Mouse (Mus musculus) hematopoietic stem cell, adult 5-6 weeks (primary cell): ENCODE data around the gene Cul4a. TPM values are rescaled to one million over a fixed set of nuclear protein-coding genes. Genes with fewer than 3 reads are reported as not detected.
"Not testable (repeated sequence)": the region's sequence is repeated elsewhere in the genome, so short reads cannot be mapped to it uniquely, and the experiment has no call there.

Experiments used
- ATAC-seq, 2 experiments: fragments of 125-278 bp in 1 of 2; replicated peaks in 1 of 2; 2 replicates each; pipeline ENCODE4 v1.8.0; 2016 to 2017; ENCODE audit warnings: inconsistent platforms in 2 of 2, mild to moderate bottlenecking in 2 of 2, moderate number of reproducible peaks in 2 of 2, low read depth in 1 of 2, moderate TSS enrichment in 1 of 2; ENCODE audit not compliant: low FRiP score in 2 of 2, poor library complexity in 2 of 2, severe bottlenecking in 2 of 2, insufficient read depth in 1 of 2, low TSS enrichment in 1 of 2
- total RNA-seq: library from RNA; stranded (forward); fragments of 172-1452, 232-1000 nt; gene quantifications from 2 replicates; pipeline ENCODE4 v1.2.3, GENCODE M21; 2017

The Cul4a gene
- 99.8 and 127 TPM in 2 replicates for total RNA-seq

- peak; percentile 93 to 94 for ATAC-seq
Observed at GRCm38 (mm10) chr8:13105087-13105881, at the start of gene Cul4a, which contains the start of gene Pcid2. Cul4a (plus strand) TSS chr8:13105621. Pcid2 (minus strand) TSS chr8:13105459.

GRCm38 (mm10) chr8:13057351-13057750, 48.1 kb upstream of the Cul4a start:
- ATAC-seq: no peak

DNA sequence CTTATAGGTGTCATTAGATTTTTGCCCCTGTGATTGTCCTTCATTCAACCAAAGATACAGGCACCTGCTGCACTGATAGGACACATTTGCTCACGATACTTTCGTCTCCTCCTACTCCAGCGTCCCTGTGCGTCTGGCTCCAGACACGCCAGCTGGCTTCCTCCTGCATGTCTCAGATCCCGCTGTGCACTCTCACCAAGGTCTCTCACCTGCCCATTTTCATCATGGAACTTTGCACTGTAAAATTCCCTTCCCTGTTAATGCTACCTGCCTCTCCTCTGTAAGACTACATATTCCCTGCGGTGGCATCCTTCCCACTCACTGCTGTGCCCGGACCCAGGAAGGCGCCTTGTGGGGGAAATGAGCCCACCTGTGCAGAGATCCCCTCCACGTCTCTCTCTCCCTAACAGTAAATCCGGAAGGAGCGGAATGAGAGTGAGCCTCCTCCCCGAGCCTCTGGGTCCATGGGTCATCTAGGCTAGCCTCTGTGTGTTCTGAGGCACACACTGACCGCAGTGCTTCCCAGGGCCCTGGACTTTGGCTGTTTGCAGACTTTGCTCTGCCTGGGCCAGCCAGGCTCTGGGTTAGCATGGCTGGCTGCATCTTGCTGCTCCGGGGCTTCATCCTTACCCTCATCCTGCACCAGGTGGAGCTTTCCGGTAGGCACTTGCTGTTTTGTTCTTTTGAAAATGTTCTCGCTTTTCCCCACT, 44.8 kb upstream of the Cul4a start, which contains the start of gene Proz:
TSS of gene Proz (plus strand) at position 474 of the 710 bp plus-strand sequence.
- ATAC-seq: no peak

GRCm38 (mm10) chr8:13063112-13063511, 42.3 kb upstream of the Cul4a start:
- ATAC-seq: no peak

DNA sequence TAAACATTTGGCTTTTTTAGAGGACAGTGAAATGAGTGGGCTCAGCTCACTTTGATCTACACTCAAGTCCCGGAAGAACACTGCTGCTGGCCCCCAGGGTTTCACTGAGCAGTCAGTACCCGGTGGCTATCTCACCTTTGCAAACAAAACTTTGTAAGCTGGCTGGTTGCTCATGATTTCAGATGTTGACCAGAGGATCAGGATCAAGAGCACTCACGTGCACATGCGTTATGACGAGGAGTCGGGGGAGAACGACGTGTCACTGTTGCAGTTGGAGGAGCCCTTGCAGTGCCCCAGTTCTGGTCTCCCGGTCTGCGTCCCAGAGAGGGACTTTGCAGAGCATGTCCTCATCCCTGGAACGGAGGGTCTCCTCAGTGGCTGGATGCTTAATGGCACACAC, 32.2 kb upstream of the Cul4a start:
- no peak for ATAC-seq

- ATAC-seq: peak; percentile 27 to 72; a peak in 1 of 4 replicates
Observed at GRCm38 (mm10) chr8:13075044-13075443, 30.4 kb upstream of the Cul4a start.

- ATAC-seq: not testable (repeated sequence)
Observed at GRCm38 (mm10) chr8:13075579-13075978, 29.8 kb upstream of the Cul4a start.

GRCm38 (mm10) chr8:13077542-13077941, 27.9 kb upstream of the Cul4a start:
- no peak for ATAC-seq

DNA sequence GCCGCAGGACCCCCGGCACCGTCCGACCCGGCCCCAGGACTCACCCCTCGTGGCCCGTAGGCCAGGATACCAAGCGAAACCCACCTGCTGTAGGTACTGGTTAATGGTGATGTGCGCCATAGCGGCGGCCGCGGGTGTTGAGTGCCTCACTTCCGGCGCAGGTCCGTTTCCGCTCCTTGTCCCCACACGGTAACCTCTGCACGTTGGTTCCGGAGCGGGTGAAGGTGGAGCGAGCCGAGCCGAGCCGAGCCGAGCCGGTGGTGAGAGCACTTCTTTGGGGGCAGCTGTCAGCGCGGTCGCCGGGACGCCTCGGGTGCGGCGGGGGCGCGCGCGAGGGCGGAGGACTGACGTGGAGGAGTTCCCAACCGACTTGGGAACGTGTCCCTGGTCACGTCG, 732 bp upstream of the Cul4a start:
- peak; percentile 65 to 73 for ATAC-seq

GRCm38 (mm10) chr8:13105908-13106551, 609 bp downstream of the Cul4a start:
- ATAC-seq: no peak

- no peak for ATAC-seq
Observed at GRCm38 (mm10) chr8:13107990-13108638, 2.7 kb downstream of the Cul4a start.

DNA sequence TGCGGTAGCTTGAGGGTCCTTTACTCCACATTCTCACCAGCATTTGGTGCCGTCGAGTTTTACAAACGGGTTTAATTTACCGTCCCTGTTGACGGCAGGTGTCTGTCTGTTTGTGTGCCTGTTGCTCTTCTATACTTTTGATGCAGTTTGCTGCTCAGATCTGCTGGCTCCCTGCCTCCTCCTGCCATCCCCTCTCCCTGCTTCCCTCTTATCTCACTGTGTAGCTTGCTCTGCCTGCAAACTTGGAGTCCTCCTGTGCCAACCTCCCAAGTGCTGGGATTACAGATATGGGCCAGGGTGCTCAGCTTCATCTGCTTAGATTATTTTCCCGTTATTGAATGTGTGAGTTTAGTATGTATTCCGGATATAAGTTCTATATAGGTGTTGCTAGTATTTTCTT, 3.5 kb downstream of the Cul4a start:
- no peak for ATAC-seq

- no peak for ATAC-seq
Observed at GRCm38 (mm10) chr8:13109416-13109960, 4.1 kb downstream of the Cul4a start.

- ATAC-seq: no peak
Observed at GRCm38 (mm10) chr8:13111917-13112316, 6.5 kb downstream of the Cul4a start.

GRCm38 (mm10) chr8:13113232-13113631, 7.8 kb downstream of the Cul4a start:
- peak; percentile 67 to 75 for ATAC-seq

DNA sequence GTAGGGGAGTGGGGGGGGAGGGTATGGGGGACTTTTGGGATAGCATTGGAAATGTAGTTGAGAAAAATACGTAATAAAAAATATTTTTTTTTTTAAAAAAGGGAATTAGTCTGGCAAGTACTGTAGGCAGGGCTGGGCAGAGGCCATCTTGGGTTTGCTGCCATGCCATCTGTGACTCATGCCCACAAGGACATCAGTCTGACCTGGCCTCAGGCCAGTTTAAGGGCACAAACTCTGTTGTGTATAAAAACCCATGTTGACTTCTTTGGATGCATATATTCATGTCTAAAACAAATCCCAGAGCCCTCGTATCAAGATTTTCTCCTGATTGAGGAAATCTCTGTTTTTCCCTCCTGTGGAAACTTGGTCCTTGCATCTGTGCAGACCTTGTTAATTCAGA, 11.7 kb downstream of the Cul4a start:
- ATAC-seq: no peak

- ATAC-seq: no peak
Observed at GRCm38 (mm10) chr8:13118516-13118915, 13.1 kb downstream of the Cul4a start.
